ENCODE assay signal across 8 mouse cellular contexts in genomic region chr10:28074653-28075451, GRCm38 (mm10). TPM values are rescaled to one million over a fixed set of nuclear protein-coding genes. Genes with fewer than 3 reads are reported as not detected.
DNase-seq lines count a peak whose midpoint lies in the region; ATAC-seq lines count a peak whose summit lies in the region.

TSS of gene Ptprk (plus strand) at chr10:28074820.

- DNase-seq in adrenal gland, postnatal 36 days = peak; percentile 96 to 97
- peak; percentile 94 for DNase-seq in embryo, embryonic 9.5 days (ENCODE audit: extremely low spot score)
- DNase-seq in kidney, adult 11 months = peak; percentile 95
- DNase-seq in left cerebral cortex, postnatal 36 days (ENCODE audit: low spot score in 2 of 2) = peak; percentile 89 to 92
- peak; percentile 93 for DNase-seq in midbrain, embryonic 10.5 days (ENCODE audit: low spot score)
- peak; percentile 3 to 44 for DNase-seq in spleen, postnatal 10 days (ENCODE audit: low spot score in 2 of 2)
- DNase-seq in B cell, adult 2 months = no peak

- H3K4me3 ChIP-seq in midbrain, embryonic 10.5 days = peak within 1 kb of the TSS; percentile 83

- H3K27me3 ChIP-seq in midbrain, embryonic 10.5 days (ENCODE audit: low read depth, poor library complexity, severe bottlenecking) = no peaks in the 10 kb centered on the region

- WGBS in midbrain, embryonic 10.5 days = under 1% methylated on average over 77 of the region's 77 CpGs

- no peaks in the 10 kb centered on the region for H3K36me3 ChIP-seq in midbrain, embryonic 10.5 days

- peak within 1 kb of the TSS; percentile 97 for H3K27ac ChIP-seq in midbrain, embryonic 10.5 days (replicated peaks)

- ATAC-seq in granulocyte monocyte progenitor cell, adult 5-6 weeks (replicated peaks; ENCODE audit: poor library complexity, severe bottlenecking) = peak; percentile 91

- intact Hi-C loops in left cerebral cortex, postnatal 36 days (cut with DNase I) = loop anchor here (10.0 kb wide), 2 partner anchors 230 to 660 kb away; no protein-coding TSS in a partner anchor

- peaks cover 36% of the 10 kb centered on the region for H3K4me1 ChIP-seq in midbrain, embryonic 10.5 days

- no peaks in the 10 kb centered on the region for H3K9me3 ChIP-seq in midbrain, embryonic 10.5 days (replicated peaks)

RNA-seq across cellular contexts. Expression of gene Ptprk, which starts in this region (rescaled TPM):
- 10 to 100 TPM in 1 of 2 experiments, 1 to 10 TPM in 1; 9.4 to 17.8 TPM for total RNA-seq in adrenal gland, postnatal 36 days (2021)
- total RNA-seq in granulocyte monocyte progenitor cell, adult 5-6 weeks (2014; fragmentation: Nextera tagmentation) = 0.45 TPM in 1 of 2 replicates, not detected in the other
- total RNA-seq in granulocyte monocyte progenitor cell, adult 5-6 weeks (2017) = 0.04 and 1.1 TPM in 2 replicates
- total RNA-seq in left cerebral cortex, postnatal 36 days (2021) = 10 to 100 TPM; 72.8 to 87.9 TPM
- polyA plus RNA-seq in midbrain, embryonic 10.5 days (2016; fragmentation: Nextera tagmentation; extraction: Ambion mirVana) = 29.3 and 29.6 TPM in 2 replicates

Comparison
In these comparisons a context has a peak if more than half of its experiments do, and no peak if none do; other contexts are left out.
1. RNA of gene Ptprk (total RNA-seq): 72.8 to 87.9 TPM in left cerebral cortex, postnatal 36 days and 9.4 to 17.8 TPM in adrenal gland, postnatal 36 days; 0.04 to 1.1 TPM in granulocyte monocyte progenitor cell, adult 5-6 weeks; every median in the first group is over 4 times any median in the second.
2. DNase-seq: peak in adrenal gland, postnatal 36 days (2 of 2), embryo, embryonic 9.5 days (single experiment), kidney, adult 11 months (single experiment), left cerebral cortex, postnatal 36 days (2 of 2), midbrain, embryonic 10.5 days (single experiment) and spleen, postnatal 10 days (2 of 2); none in B cell, adult 2 months (0 of 2).